Mouse (Mus musculus): ENCODE measurements around the gene Brd7.

DNA sequence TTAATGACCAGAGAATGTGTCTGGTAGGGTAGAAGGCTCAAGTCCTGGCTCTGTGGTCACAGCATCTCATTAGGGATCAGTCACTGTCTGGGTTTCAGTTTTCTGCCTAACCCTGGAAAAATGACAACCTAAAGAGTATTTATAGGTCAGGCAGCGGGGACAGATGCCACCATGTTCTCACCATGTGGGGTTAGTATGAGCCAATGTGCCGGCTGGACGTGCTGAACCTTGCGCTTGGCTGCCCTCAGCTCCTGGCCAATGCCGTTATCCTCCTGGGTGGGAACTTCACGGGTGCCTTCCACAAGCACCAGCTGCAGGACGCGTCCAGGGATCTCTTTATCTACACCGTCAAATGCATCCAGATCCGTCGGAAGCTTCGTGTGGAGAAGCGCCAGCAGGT, 51.7 kb downstream of the Brd7 start:
- TF ChIP-seq CTCF (IDR thresholded peaks at IDR 0.05; ENCODE audit: low read depth, low read length) (no peak), POLR2A (IDR thresholded peaks at IDR 0.05; ENCODE audit: extremely low read depth, insufficient read depth, low read length) (no peak)
